In genomic region chr11:6053386-6053785, GRCm38 (mm10) we compare ENCODE assay signal across 17 mouse cellular contexts.
"Had no signal": no experiment of that assay in that cellular context is flagged by ENCODE, and none has a peak within 500 bp of the region (broad histone marks: within the 10 kb centered on the region; RNA-seq: fewer than 3 reads in every experiment).

No protein-coding gene starts in this region.

- H3K27ac ChIP-seq: kidney, postnatal 0 days; limb, embryonic 10.5 days; limb, embryonic 13.5 days; liver, embryonic 12.5 days; liver, embryonic 15.5 days; lung, embryonic 15.5 days; midbrain, embryonic 10.5 days; midbrain, embryonic 13.5 days; neural tube, embryonic 13.5 days; stomach, postnatal 0 days had no signal

- H3K4me3 ChIP-seq: limb, embryonic 10.5 days; limb, embryonic 13.5 days; liver, embryonic 12.5 days; liver, embryonic 15.5 days; lung, embryonic 15.5 days; megakaryocyte, embryonic 14.5 days; midbrain, embryonic 10.5 days; midbrain, embryonic 13.5 days; myocyte; neural tube, embryonic 13.5 days had no signal

- DNase-seq: liver; lung, adult 18-20 months; lung, postnatal 10 days; lung, postnatal 36 days; thymus, postnatal 25 days had no signal
